Mouse (Mus musculus): ENCODE data around the gene Spag6.

- TF ChIP-seq POLR2A (IDR thresholded peaks at IDR 0.05; ENCODE audit: low read depth, low read length) (no peak), CTCF (IDR thresholded peaks at IDR 0.05; ENCODE audit: extremely low read depth, insufficient read depth, insufficient read length, insufficient replicate concordance) (no peak)
Measured at GRCm38 (mm10) chr2:18687671-18688170, 6.1 kb upstream of the Spag6 start.
